In genomic region chr6:32373931-32374361, GRCm38 (mm10) we compare ENCODE assay signal across 20 mouse cellular contexts.
DNase-seq lines count a peak whose midpoint lies in the region; ATAC-seq lines count a peak whose summit lies in the region.
"Had no signal": no experiment of that assay in that cellular context is flagged by ENCODE, and none has a peak within 500 bp of the region (broad histone marks: within the 10 kb centered on the region; RNA-seq: fewer than 3 reads in every experiment).

No protein-coding gene starts in this region.

- H3K4me1 ChIP-seq in hindbrain, embryonic 15.5 days (replicated peaks), result peaks cover 27% of the 10 kb centered on the region
- peaks cover 17% of the 10 kb centered on the region for H3K4me1 ChIP-seq in hindbrain, embryonic 12.5 days
- H3K4me1 ChIP-seq in forebrain, embryonic 16.5 days (replicated peaks; ENCODE audit: control insufficient read depth, insufficient read depth, low read length), result peaks cover 36% of the 10 kb centered on the region
- H3K4me1 ChIP-seq in neural tube, embryonic 14.5 days (ENCODE audit: control insufficient read depth, insufficient read depth, low read length), result peaks cover 9% of the 10 kb centered on the region; the same call in 1 of the 2 replicates

- no peaks in the 10 kb centered on the region for H3K27me3 ChIP-seq in hindbrain, embryonic 15.5 days
- H3K27me3 ChIP-seq in hindbrain, embryonic 12.5 days, result no peaks in the 10 kb centered on the region
- no peaks in the 10 kb centered on the region for H3K27me3 ChIP-seq in forebrain, embryonic 16.5 days (replicated peaks; ENCODE audit: control insufficient read depth, insufficient read depth, low read length)
- H3K27me3 ChIP-seq in neural tube, embryonic 14.5 days (ENCODE audit: control insufficient read depth, insufficient read depth, low read length), result no peaks in the 10 kb centered on the region
- H3K27me3 ChIP-seq: midbrain, embryonic 13.5 days had no signal

- H3K27ac ChIP-seq in hindbrain, embryonic 15.5 days (replicated peaks), result no peak overlapping the region
- no peak overlapping the region for H3K27ac ChIP-seq in hindbrain, embryonic 12.5 days
- peak overlapping the region; percentile 71 for H3K27ac ChIP-seq in forebrain, embryonic 16.5 days (ENCODE audit: low read length)
- H3K27ac ChIP-seq in neural tube, embryonic 14.5 days (ENCODE audit: low read depth, low read length), result no peak overlapping the region
- H3K27ac ChIP-seq: midbrain, embryonic 13.5 days had no signal

- no peak overlapping the region for H3K4me3 ChIP-seq in hindbrain, embryonic 15.5 days
- H3K4me3 ChIP-seq in hindbrain, embryonic 12.5 days, result no peak overlapping the region
- H3K4me3 ChIP-seq in forebrain, embryonic 16.5 days (replicated peaks; ENCODE audit: low read length), result no peak overlapping the region
- H3K4me3 ChIP-seq in neural tube, embryonic 14.5 days (ENCODE audit: low read depth, low read length), result no peak overlapping the region
- H3K4me3 ChIP-seq: midbrain, embryonic 13.5 days had no signal

- no peaks in the 10 kb centered on the region for H3K9me3 ChIP-seq in hindbrain, embryonic 15.5 days
- H3K9me3 ChIP-seq in hindbrain, embryonic 12.5 days (replicated peaks), result no peaks in the 10 kb centered on the region
- H3K9me3 ChIP-seq in forebrain, embryonic 16.5 days (ENCODE audit: control insufficient read depth, low read length), result no peaks in the 10 kb centered on the region
- H3K9me3 ChIP-seq in neural tube, embryonic 14.5 days (ENCODE audit: control insufficient read depth, low read length), result no peaks in the 10 kb centered on the region
- H3K9me3 ChIP-seq: midbrain, embryonic 13.5 days had no signal

- H3K36me3 ChIP-seq in hindbrain, embryonic 15.5 days, result no peaks in the 10 kb centered on the region
- no peaks in the 10 kb centered on the region for H3K36me3 ChIP-seq in hindbrain, embryonic 12.5 days
- H3K36me3 ChIP-seq in forebrain, embryonic 16.5 days (ENCODE audit: control insufficient read depth, insufficient read depth), result no peaks in the 10 kb centered on the region
- H3K36me3 ChIP-seq in neural tube, embryonic 14.5 days (ENCODE audit: control insufficient read depth, insufficient read depth, low read length), result no peaks in the 10 kb centered on the region
- H3K36me3 ChIP-seq: midbrain, embryonic 13.5 days had no signal

- no peak overlapping the region for H3K9ac ChIP-seq in hindbrain, embryonic 15.5 days
- H3K9ac ChIP-seq in hindbrain, embryonic 12.5 days, result no peak overlapping the region
- H3K9ac ChIP-seq in forebrain, embryonic 16.5 days (replicated peaks; ENCODE audit: low read depth, low read length), result no peak overlapping the region
- H3K9ac ChIP-seq in neural tube, embryonic 14.5 days (replicated peaks; ENCODE audit: low read depth, low read length), result no peak overlapping the region
- H3K9ac ChIP-seq: midbrain, embryonic 13.5 days had no signal

- WGBS in hindbrain, embryonic 15.5 days, result 66% methylated on average over 8 of the region's 8 CpGs
- 75% methylated on average over 8 of the region's 8 CpGs for WGBS in hindbrain, embryonic 12.5 days
- WGBS in forebrain, embryonic 16.5 days, result 25% methylated on average over 8 of the region's 8 CpGs
- 35% methylated on average over 8 of the region's 8 CpGs for WGBS in neural tube, embryonic 14.5 days

- peak; percentile 27; the same call in 1 of the 2 replicates for ATAC-seq in hindbrain, embryonic 15.5 days (ENCODE audit: low FRiP score, low read depth)
- ATAC-seq in hindbrain, embryonic 12.5 days (ENCODE audit: low FRiP score), result no peak
- ATAC-seq in forebrain, embryonic 16.5 days, result peak; percentile 93
- peak; percentile 45; the same call in 1 of the 2 replicates for ATAC-seq in neural tube, embryonic 14.5 days (ENCODE audit: low read depth)
- ATAC-seq: lung, postnatal 0 days; midbrain, embryonic 13.5 days had no signal

- peak; percentile 54 to 76 for DNase-seq in right cerebral cortex, postnatal 10 days (ENCODE audit: low spot score in 2 of 2)
- DNase-seq in right cerebral cortex, postnatal 36 days (ENCODE audit: low spot score in 2 of 2), result no peak
- DNase-seq in retina, postnatal 1 day, result no peak
- no peak for DNase-seq in adrenal gland, adult (ENCODE audit: inconsistent age in 2 of 2, low spot score in 1 of 2)
- DNase-seq: adrenal gland, postnatal 14 days; cerebellum, adult 18-20 months; gastrocnemius, postnatal 10 days; heart, adult 18-20 months; heart, postnatal 4 days; kidney, adult 2 months; kidney, postnatal 10 days; liver; right cerebral cortex, adult 18-20 months; thymus, adult 18-20 months had no signal

- no peak overlapping the region for H3K4me2 ChIP-seq in hindbrain, embryonic 15.5 days
- H3K4me2 ChIP-seq in hindbrain, embryonic 12.5 days (replicated peaks), result no peak overlapping the region
- no peak overlapping the region for H3K4me2 ChIP-seq in forebrain, embryonic 16.5 days (ENCODE audit: low read length)
- H3K4me2 ChIP-seq in neural tube, embryonic 14.5 days (ENCODE audit: low read depth, low read length), result no peak overlapping the region
- H3K4me2 ChIP-seq: midbrain, embryonic 13.5 days had no signal

Comparison
In these comparisons a context has a peak if more than half of its experiments do, and no peak if none do; other contexts are left out.
1. DNase-seq: peak in right cerebral cortex, postnatal 10 days (2 of 2); none in right cerebral cortex, postnatal 36 days (0 of 2), retina, postnatal 1 day (single experiment) and adrenal gland, adult (0 of 2).